Mouse (Mus musculus) heart, postnatal 10 days (tissue): ENCODE data around the gene Pigh. TPM values are rescaled to one million over a fixed set of nuclear protein-coding genes. Genes with fewer than 3 reads are reported as not detected.

Experiments used
- total RNA-seq, 2 experiments: library from RNA; stranded (reverse); gene quantifications; 2 replicates each; pipeline ENCODE4 v1.2.3; 2021

The Pigh gene
- total RNA-seq, 2 experiments from 2014 or later: 3.3 to 5.4 TPM

Other genes with a start within 250 kb of the Pigh start
- gene Atp6v1d, start 228.0 kb downstream of the Pigh start, total RNA-seq: 100 to 1,000 TPM in 1 of 2 experiments, 10 to 100 TPM in 1; 91.3 to 101 TPM
- gene Eif2s1, start 227.8 kb downstream of the Pigh start, total RNA-seq: 10 to 100 TPM; 61.8 to 64.2 TPM
- under 1 TPM; 0.32 to 0.86 TPM for gene Plek2, start 182.7 kb downstream of the Pigh start, total RNA-seq
- gene Tmem229b, start 82.0 kb downstream of the Pigh start, total RNA-seq: 1 to 10 TPM; 3.4 to 6.7 TPM
- gene Plekhh1, start 60.5 kb downstream of the Pigh start, total RNA-seq: 10 to 100 TPM in 1 of 2 experiments, 1 to 10 TPM in 1; 6.7 to 19.2 TPM
- not detected for gene Arg2, start 41.1 kb upstream of the Pigh start, total RNA-seq
- 10 to 100 TPM; 62.1 to 69.2 TPM for gene Vti1b, start 83.0 kb upstream of the Pigh start, total RNA-seq
- gene Rdh11, start 102.6 kb upstream of the Pigh start, total RNA-seq: 1 to 10 TPM; 7.2 to 8.5 TPM
- gene Rdh12, start 119.3 kb upstream of the Pigh start, total RNA-seq: under 1 TPM; 0.31 to 0.32 TPM
- 10 to 100 TPM; 14.9 to 15.8 TPM for gene Zfyve26, start 206.7 kb upstream of the Pigh start, total RNA-seq
- gene Rad51b, start 207.6 kb upstream of the Pigh start, total RNA-seq: 1 to 10 TPM; 2.0 TPM